Mouse (Mus musculus) erythroblast, embryonic 14.5 days (primary cell): ENCODE data around the gene Ahdc1. TPM values are rescaled to one million over a fixed set of nuclear protein-coding genes. Genes with fewer than 3 reads are reported as not detected.

Experiments
- H3K27me3 ChIP-seq: 2 replicates; pipeline ENCODE4 v1.6.1; 2012; ENCODE audit warnings: inconsistent platforms; ENCODE audit not compliant: control insufficient read depth
- H3K36me3 ChIP-seq: 2 replicates; pipeline ENCODE4 v1.6.1; 2012; ENCODE audit warnings: mild to moderate bottlenecking, inconsistent platforms; ENCODE audit not compliant: control insufficient read depth
- H3K4me1 ChIP-seq: 2 replicates; pipeline ENCODE4 v1.6.1; 2012; ENCODE audit warnings: inconsistent platforms; ENCODE audit not compliant: control insufficient read depth
- H3K4me3 ChIP-seq: replicated peaks from 2 replicates; pipeline ENCODE3; 2012; ENCODE audit warnings: moderate library complexity, mild to moderate bottlenecking, inconsistent platforms
- H3K9me3 ChIP-seq: 2 replicates; pipeline ENCODE4 v1.6.1; 2012; ENCODE audit warnings: low read length, inconsistent platforms, mixed read lengths; ENCODE audit not compliant: control insufficient read depth
- GATA1 ChIP-seq: IDR thresholded peaks from 2 replicates; pipeline ENCODE4 v1.6.1; 2012; ENCODE audit warnings: low read length, inconsistent platforms, mixed read lengths
- TAL1 ChIP-seq: IDR thresholded peaks from 3 replicates; pipeline ENCODE4 v1.6.1; 2012; ENCODE audit warnings: low read length, inconsistent platforms, mixed read lengths
- polyA plus RNA-seq: library from polyadenylated mRNA; stranded (reverse); fragments of >175 nt; gene quantifications from 2 replicates; pipeline ENCODE4 v1.2.3, GENCODE M21; 2012

The Ahdc1 gene
- polyA plus RNA-seq, 1 experiment, result 0.08 TPM

GRCm38 (mm10) chr4:133040241-133040904 is 29.3 kb downstream of the Ahdc1 start:
- H3K4me1 ChIP-seq, result peaks cover 27% of the 10 kb centered on the region
- TF ChIP-seq GATA1 (no peak), TAL1 (no peak)
- H3K36me3 ChIP-seq, result no peaks in the 10 kb centered on the region
- no peak overlapping the region for H3K4me3 ChIP-seq
- H3K9me3 ChIP-seq, result no peaks in the 10 kb centered on the region; the same call in 1 of the 2 replicates
- peaks cover 85% of the 10 kb centered on the region for H3K27me3 ChIP-seq

- H3K4me1 ChIP-seq, result peaks cover 37% of the 10 kb centered on the region
- H3K4me3 ChIP-seq, result no peak overlapping the region
- no peak for TF ChIP-seq TAL1
- TF ChIP-seq GATA1, result no peak
- H3K27me3 ChIP-seq, result peaks cover 66% of the 10 kb centered on the region
- H3K9me3 ChIP-seq, result no peaks in the 10 kb centered on the region; the same call in 1 of the 2 replicates
- H3K36me3 ChIP-seq, result no peaks in the 10 kb centered on the region
Measured at GRCm38 (mm10) chr4:133042244-133042643, 31.2 kb downstream of the Ahdc1 start.

GRCm38 (mm10) chr4:133042651-133043635 is 31.9 kb downstream of the Ahdc1 start:
- TF ChIP-seq GATA1, result no peak
- TF ChIP-seq TAL1, result no peak
- H3K4me3 ChIP-seq, result no peak overlapping the region
- H3K4me1 ChIP-seq, result peaks cover 37% of the 10 kb centered on the region
- H3K9me3 ChIP-seq, result no peaks in the 10 kb centered on the region; the same call in 1 of the 2 replicates
- H3K36me3 ChIP-seq, result no peaks in the 10 kb centered on the region
- peaks cover 59% of the 10 kb centered on the region for H3K27me3 ChIP-seq

GRCm38 (mm10) chr4:133043798-133044646 is 33.0 kb downstream of the Ahdc1 start:
- no peaks in the 10 kb centered on the region for H3K9me3 ChIP-seq
- H3K4me1 ChIP-seq, result peaks cover 30% of the 10 kb centered on the region
- H3K36me3 ChIP-seq, result no peaks in the 10 kb centered on the region
- peaks cover 48% of the 10 kb centered on the region for H3K27me3 ChIP-seq
- H3K4me3 ChIP-seq, result no peak overlapping the region
- TF ChIP-seq GATA1 (no peak), TAL1 (no peak)

GRCm38 (mm10) chr4:133044647-133045094 is 33.6 kb downstream of the Ahdc1 start:
- no peak for TF ChIP-seq GATA1
- no peak for TF ChIP-seq TAL1
- Histone ChIP-seq H3K27me3 (peaks cover 42% of the 10 kb centered on the region), H3K4me1 (peaks cover 26% of the 10 kb centered on the region), H3K36me3 (no peaks in the 10 kb centered on the region), H3K9me3 (no peaks in the 10 kb centered on the region), H3K4me3 (no peak overlapping the region)

- TF ChIP-seq GATA1 (no peak), TAL1 (no peak)
- Histone ChIP-seq H3K27me3 (peaks cover 29% of the 10 kb centered on the region), H3K4me3 (no peak overlapping the region), H3K9me3 (no peaks in the 10 kb centered on the region), H3K4me1 (peaks cover 26% of the 10 kb centered on the region), H3K36me3 (no peaks in the 10 kb centered on the region)
Measured at GRCm38 (mm10) chr4:133045771-133046474, 34.9 kb downstream of the Ahdc1 start.

GRCm38 (mm10) chr4:133046691-133047352 is 35.8 kb downstream of the Ahdc1 start:
- H3K4me1 ChIP-seq, result peaks cover 26% of the 10 kb centered on the region
- TF ChIP-seq GATA1 (no peak), TAL1 (no peak)
- H3K9me3 ChIP-seq, result no peaks in the 10 kb centered on the region
- no peak overlapping the region for H3K4me3 ChIP-seq
- peaks cover 20% of the 10 kb centered on the region for H3K27me3 ChIP-seq
- H3K36me3 ChIP-seq, result no peaks in the 10 kb centered on the region
